Mouse (Mus musculus) forebrain, embryonic 12.5 days (tissue): ENCODE results near the gene Prkcz. TPM values are rescaled to one million over a fixed set of nuclear protein-coding genes. Genes with fewer than 3 reads are reported as not detected.
"Not testable (repeated sequence)": the region's sequence is repeated elsewhere in the genome, so short reads cannot be mapped to it uniquely, and the experiment has no call there.

ENCODE experiments used
- ATAC-seq: fragments of 200-750 bp; cut with Nextera tagmentation; 2 replicates; pipeline ENCODE4 v1.8.0; 2017; ENCODE audit warnings: moderate TSS enrichment; ENCODE audit not compliant: low FRiP score
- H3K27ac ChIP-seq: fragments of 300-500 bp; sonication (generic); 2 replicates; pipeline ENCODE4 v1.5.1; 2016; ENCODE audit warnings: mild to moderate bottlenecking
- H3K27me3 ChIP-seq: fragments of 300-500 bp; sonication (generic); 2 replicates; pipeline ENCODE4 v1.6.1; 2016; ENCODE audit warnings: mild to moderate bottlenecking
- H3K36me3 ChIP-seq: fragments of 300-500 bp; sonication (generic); replicated peaks from 2 replicates; pipeline ENCODE4 v1.6.1; 2016; ENCODE audit warnings: mild to moderate bottlenecking
- H3K4me1 ChIP-seq: fragments of 300-500 bp; sonication (generic); 2 replicates; pipeline ENCODE4 v1.6.1; 2016
- H3K4me2 ChIP-seq: fragments of 300-500 bp; sonication (generic); 2 replicates; pipeline ENCODE4 v1.6.1; 2016; ENCODE audit warnings: mild to moderate bottlenecking, moderate library complexity
- H3K4me3 ChIP-seq: fragments of 300-500 bp; sonication (generic); replicated peaks from 2 replicates; pipeline ENCODE4 v1.5.1; 2016; ENCODE audit warnings: mild to moderate bottlenecking
- H3K9ac ChIP-seq: fragments of 300-500 bp; sonication (generic); 2 replicates; pipeline ENCODE4 v1.6.1; 2016; ENCODE audit warnings: mild to moderate bottlenecking
- H3K9me3 ChIP-seq: fragments of 300-500 bp; sonication (generic); 2 replicates; pipeline ENCODE4 v1.6.1; 2016
- WGBS: fragments of 180-500 bp; shearing (Covaris S2); methylation state at CpG from one replicate; pipeline ENCODE4 v1.1.7; 2016; 5-methylcytosine and 5-hydroxymethylcytosine counted together
- polyA plus RNA-seq: library from polyadenylated mRNA; unstranded; fragments of >200 nt; fragmentation: Nextera tagmentation; extraction: Ambion mirVana; gene quantifications from 2 replicates; pipeline ENCODE4 v1.2.1, GENCODE M21; 2016

Prkcz gene
- polyA plus RNA-seq, 1 experiment from 2014 or later, result 26.7 TPM

DNA sequence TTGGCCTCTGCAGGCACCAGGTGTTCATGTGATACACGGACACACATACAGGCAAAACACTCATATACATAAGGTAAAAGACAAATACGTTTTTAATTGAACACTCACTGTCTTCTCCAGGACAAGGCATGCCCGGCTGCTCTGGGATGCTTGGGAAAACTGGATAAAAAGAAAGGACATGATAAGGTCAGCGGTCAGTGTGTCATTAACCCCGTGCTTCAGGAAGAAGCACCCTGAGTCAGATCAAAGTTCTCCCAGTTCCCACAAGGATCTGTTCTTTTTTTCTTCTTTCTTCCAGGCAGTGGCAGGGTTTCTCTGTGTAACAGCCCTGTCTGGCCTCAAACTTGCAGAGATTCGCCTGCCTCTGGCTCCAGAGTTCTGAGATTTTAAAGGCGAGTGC, 6.6 kb downstream of the Prkcz start:
- no peak for ATAC-seq
- H3K9ac ChIP-seq, result no peak overlapping the region
- 84% methylated on average over 7 of the region's 7 CpGs for WGBS

DNA sequence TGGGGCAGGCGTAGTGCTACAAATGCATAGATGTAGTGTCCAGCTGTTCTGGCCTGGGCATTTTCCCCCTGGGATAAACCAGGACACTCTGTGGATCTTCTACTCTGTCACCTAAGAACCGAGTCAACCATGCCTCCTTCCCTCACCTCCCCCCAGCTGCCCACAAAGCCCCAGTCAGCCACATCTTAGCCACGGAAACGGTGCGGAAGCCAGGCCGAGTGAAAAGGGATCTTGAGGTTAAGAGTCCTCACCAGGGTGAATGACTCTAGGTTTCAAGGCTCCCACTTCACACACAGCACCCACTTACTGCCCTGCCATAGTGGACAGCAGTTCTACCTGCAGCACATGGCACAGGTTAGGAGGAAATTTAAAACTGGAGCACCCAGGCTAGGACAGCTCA, 7.1 kb downstream of the Prkcz start:
- no peak overlapping the region for H3K4me2 ChIP-seq
- no peaks in the 10 kb centered on the region for H3K9me3 ChIP-seq
- ATAC-seq, result no peak
- 89% methylated on average over 6 of the region's 6 CpGs for WGBS
- H3K36me3 ChIP-seq, result no peaks in the 10 kb centered on the region
- H3K27me3 ChIP-seq, result peaks cover 8% of the 10 kb centered on the region
- H3K4me3 ChIP-seq, result no peak overlapping the region
- H3K4me1 ChIP-seq, result no peaks in the 10 kb centered on the region
- H3K27ac ChIP-seq, result no peak overlapping the region
- H3K9ac ChIP-seq, result no peak overlapping the region

More for the DNA sequence above, 6.6 kb downstream of the Prkcz start:
- Histone ChIP-seq H3K9me3 (no peaks in the 10 kb centered on the region), H3K27me3 (peaks cover 13% of the 10 kb centered on the region), H3K36me3 (no peaks in the 10 kb centered on the region), H3K27ac (no peak overlapping the region), H3K4me2 (no peak overlapping the region), H3K4me1 (no peaks in the 10 kb centered on the region), H3K4me3 (no peak overlapping the region)

DNA sequence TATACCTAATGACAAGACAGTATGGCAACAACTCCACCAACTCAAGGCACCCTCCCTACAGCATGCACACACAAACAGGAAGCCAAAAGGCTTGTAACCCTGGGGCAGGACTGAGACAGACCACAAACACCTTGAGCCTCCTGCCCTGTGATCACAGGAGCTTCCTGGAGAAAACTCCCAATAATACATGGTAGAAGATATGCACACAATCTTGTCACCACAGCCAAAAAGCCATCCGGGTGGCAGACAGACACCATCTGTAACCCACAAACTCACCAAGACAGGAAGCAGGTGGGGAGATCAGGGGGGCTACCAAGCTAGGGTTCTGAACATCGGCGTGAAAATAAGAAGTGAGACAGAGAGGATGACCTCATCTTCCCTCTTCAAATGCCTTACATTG, 8.6 kb downstream of the Prkcz start:
- H3K27ac ChIP-seq, result no peak overlapping the region
- no peaks in the 10 kb centered on the region for H3K36me3 ChIP-seq
- ATAC-seq, result no peak
- 96% methylated on average over 3 of the region's 3 CpGs for WGBS
- no peaks in the 10 kb centered on the region for H3K27me3 ChIP-seq
- no peak overlapping the region for H3K9ac ChIP-seq
- H3K9me3 ChIP-seq, result no peaks in the 10 kb centered on the region
- no peaks in the 10 kb centered on the region for H3K4me1 ChIP-seq
- H3K4me3 ChIP-seq, result no peak overlapping the region
- no peak overlapping the region for H3K4me2 ChIP-seq

- Histone ChIP-seq H3K36me3 (no peaks in the 10 kb centered on the region), H3K9me3 (no peaks in the 10 kb centered on the region), H3K4me1 (peaks cover 24% of the 10 kb centered on the region), H3K4me3 (no peak overlapping the region), H3K4me2 (no peak overlapping the region), H3K27ac (no peak overlapping the region), H3K9ac (peak overlapping the region; percentile 76; the same call in 1 of the 2 replicates), H3K27me3 (peaks cover 17% of the 10 kb centered on the region)
- ATAC-seq, result no peak
- 89% methylated on average over 12 of the region's 12 CpGs for WGBS
Observed at GRCm38 (mm10) chr4:155346350-155346749, 14.8 kb downstream of the Prkcz start.

DNA sequence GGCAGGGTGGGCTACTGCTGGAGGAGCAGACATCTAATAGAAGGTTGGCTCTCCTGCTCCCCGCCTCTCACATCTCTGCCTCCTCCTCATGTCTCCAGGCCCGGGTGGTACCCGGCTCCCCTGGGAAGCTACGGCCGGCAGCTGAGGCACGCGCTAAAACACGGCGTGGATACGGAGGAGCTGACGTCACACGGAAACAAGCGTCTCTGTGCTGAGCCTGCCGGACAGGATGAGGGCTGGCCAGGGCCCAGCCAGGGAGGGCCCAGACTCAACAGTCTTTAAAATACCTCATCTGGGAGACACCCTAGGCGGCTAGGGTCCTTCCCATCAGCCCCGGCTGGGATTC, 15.6 kb downstream of the Prkcz start:
- Histone ChIP-seq H3K4me3 (peak overlapping the region; percentile 55), H3K4me1 (peaks cover 24% of the 10 kb centered on the region), H3K9ac (peak overlapping the region; percentile 76), H3K36me3 (no peaks in the 10 kb centered on the region), H3K27ac (peak overlapping the region; percentile 82), H3K27me3 (peaks cover 17% of the 10 kb centered on the region), H3K9me3 (no peaks in the 10 kb centered on the region), H3K4me2 (peak overlapping the region; percentile 87)
- peak; percentile 94 for ATAC-seq
- WGBS, result under 1% methylated on average over 16 of the region's 16 CpGs

DNA sequence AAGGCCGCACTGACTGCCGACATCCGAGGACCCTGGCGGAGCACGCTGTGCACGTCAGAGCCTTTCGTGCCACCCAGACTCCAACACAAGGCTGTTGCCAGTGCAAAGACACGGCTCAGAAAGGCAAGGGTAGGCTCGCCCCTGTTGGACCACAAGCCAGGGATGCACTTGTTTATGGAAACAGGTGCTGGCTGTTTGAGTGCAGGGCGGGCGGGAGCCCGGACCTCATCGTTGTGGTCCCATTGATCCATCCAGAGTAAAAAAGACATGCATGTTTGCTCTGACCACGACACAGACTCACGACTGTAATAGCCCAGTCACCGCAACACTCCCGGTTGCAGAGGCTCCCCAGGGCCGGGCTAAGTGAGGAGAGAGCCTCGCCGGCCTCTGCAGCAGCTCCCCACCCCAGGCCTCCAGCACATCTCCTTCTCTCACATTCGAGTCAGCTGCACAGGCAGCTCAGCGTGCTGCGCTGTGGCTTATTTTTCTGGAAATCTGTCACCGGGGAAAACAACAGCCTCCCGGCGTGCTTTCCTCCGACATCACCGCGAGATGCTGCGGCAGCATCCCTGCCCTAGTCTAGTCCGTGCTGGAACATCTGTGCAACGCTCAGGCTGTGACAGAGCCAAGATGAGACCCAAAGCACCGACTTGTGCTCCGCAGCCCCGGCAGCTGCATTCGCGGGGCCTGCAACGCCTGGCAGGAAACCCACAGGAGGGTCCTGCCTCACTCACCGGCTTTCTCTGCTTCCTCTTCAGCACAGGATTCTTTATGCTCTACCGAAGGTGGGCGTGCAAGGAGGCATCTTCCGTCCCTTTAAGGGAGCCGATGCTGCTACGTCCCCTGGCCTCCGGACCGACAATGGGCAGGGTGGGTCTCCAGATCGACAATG, 16.2 kb downstream of the Prkcz start:
- peak; percentile 70 for ATAC-seq
- Histone ChIP-seq H3K36me3 (no peaks in the 10 kb centered on the region), H3K9me3 (no peaks in the 10 kb centered on the region), H3K4me3 (peak overlapping the region; percentile 55), H3K27me3 (peaks cover 17% of the 10 kb centered on the region), H3K9ac (peak overlapping the region; percentile 76), H3K27ac (peak overlapping the region; percentile 82), H3K4me1 (peaks cover 24% of the 10 kb centered on the region), H3K4me2 (peak overlapping the region; percentile 87)
- 6% methylated on average over 47 of the region's 47 CpGs for WGBS

GRCm38 (mm10) chr4:155344299-155344600, 16.9 kb downstream of the Prkcz start:
- Histone ChIP-seq H3K4me3 (peak overlapping the region; percentile 55), H3K4me1 (peaks cover 24% of the 10 kb centered on the region), H3K4me2 (peak overlapping the region; percentile 87), H3K9ac (peak overlapping the region; percentile 76), H3K9me3 (no peaks in the 10 kb centered on the region), H3K27me3 (peaks cover 17% of the 10 kb centered on the region), H3K36me3 (no peaks in the 10 kb centered on the region), H3K27ac (no peak overlapping the region; the same call in none of the 2 replicates)
- no peak for ATAC-seq
- WGBS, result 47% methylated on average over 3 of the region's 3 CpGs

DNA sequence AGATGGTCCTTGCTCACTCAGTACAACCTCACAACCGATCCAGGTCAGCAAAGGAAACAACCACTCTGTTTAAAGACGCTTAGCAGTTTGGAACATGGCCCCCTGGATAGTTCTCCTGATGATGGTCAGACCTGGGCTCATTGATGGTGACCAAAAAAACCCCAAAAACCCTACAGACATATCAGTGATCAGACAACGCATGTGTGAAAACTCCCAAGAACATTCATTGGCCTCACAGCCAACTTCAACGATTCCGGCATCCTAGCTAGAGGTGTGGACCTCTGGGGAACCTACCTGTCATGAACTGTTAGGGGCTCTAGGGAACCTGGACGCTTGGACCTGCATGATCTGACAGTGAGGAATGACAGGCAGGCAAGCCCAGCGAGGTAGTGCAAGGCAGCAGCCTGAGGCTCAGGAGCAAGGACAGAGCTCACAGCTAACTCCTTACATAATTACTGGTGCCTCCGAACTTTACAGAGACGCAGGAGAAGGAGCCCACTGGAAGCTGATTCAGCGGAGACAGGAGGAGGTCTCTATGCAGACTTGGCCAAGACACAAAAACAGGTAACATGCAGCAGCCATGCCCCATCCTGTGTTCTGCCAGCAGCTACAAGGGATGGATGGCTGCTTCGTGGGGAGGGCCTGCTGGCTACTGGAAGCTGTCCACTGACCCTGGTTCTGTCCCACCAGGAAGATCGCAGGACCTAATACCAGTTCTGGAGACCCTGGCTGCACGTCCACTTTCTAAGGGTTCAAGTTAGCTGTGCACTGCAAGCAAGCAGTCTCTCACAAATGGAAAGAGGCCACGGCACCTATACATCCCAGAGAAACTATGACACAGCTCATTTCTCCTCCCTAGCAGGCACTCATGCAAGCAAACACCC, 17.5 kb downstream of the Prkcz start:
- Histone ChIP-seq H3K9ac (peak overlapping the region; percentile 76), H3K36me3 (no peaks in the 10 kb centered on the region), H3K4me1 (peaks cover 24% of the 10 kb centered on the region), H3K9me3 (no peaks in the 10 kb centered on the region), H3K4me2 (peak overlapping the region; percentile 87), H3K4me3 (peak overlapping the region; percentile 55), H3K27me3 (peaks cover 17% of the 10 kb centered on the region), H3K27ac (no peak overlapping the region; the same call in 1 of the 2 replicates)
- WGBS, result 83% methylated on average over 14 of the region's 14 CpGs
- ATAC-seq, result no peak

GRCm38 (mm10) chr4:155336284-155337050, 24.7 kb downstream of the Prkcz start:
- H3K4me1 ChIP-seq, result peaks cover 5% of the 10 kb centered on the region; the same call in 1 of the 2 replicates
- no peaks in the 10 kb centered on the region for H3K36me3 ChIP-seq
- no peak overlapping the region for H3K27ac ChIP-seq
- no peak overlapping the region for H3K9ac ChIP-seq
- H3K9me3 ChIP-seq, result no peaks in the 10 kb centered on the region
- no peak overlapping the region for H3K4me3 ChIP-seq
- H3K4me2 ChIP-seq, result no peak overlapping the region
- H3K27me3 ChIP-seq, result no peaks in the 10 kb centered on the region
- ATAC-seq, result no peak
- WGBS, result 90% methylated on average over 12 of the region's 12 CpGs

DNA sequence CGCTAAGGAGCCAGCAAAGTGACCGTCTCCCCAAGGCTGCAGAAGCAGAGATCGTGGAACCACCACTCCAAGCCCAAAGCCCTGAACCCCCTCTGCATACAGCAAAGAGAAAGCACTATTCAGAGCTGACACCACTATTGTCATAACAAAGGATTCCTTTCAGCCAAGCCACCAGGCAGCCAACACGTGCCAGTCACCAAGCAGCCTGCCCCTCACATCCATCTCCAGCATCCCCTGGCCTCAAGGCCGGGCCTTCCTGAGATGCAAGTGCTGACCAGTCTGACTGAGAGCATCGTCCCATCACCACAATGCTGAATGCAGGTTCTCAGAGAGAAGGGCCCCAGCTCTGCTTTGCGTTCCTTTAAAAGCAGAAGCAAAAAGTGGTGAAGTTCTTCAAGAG, 28.9 kb downstream of the Prkcz start:
- H3K27ac ChIP-seq, result no peak overlapping the region
- no peak for ATAC-seq
- H3K9me3 ChIP-seq, result no peaks in the 10 kb centered on the region
- no peak overlapping the region for H3K4me3 ChIP-seq
- peaks cover 5% of the 10 kb centered on the region; the same call in 1 of the 2 replicates for H3K4me1 ChIP-seq
- H3K27me3 ChIP-seq, result no peaks in the 10 kb centered on the region
- WGBS, result 51% methylated on average over 7 of the region's 7 CpGs
- H3K9ac ChIP-seq, result no peak overlapping the region
- no peaks in the 10 kb centered on the region for H3K36me3 ChIP-seq
- H3K4me2 ChIP-seq, result no peak overlapping the region

DNA sequence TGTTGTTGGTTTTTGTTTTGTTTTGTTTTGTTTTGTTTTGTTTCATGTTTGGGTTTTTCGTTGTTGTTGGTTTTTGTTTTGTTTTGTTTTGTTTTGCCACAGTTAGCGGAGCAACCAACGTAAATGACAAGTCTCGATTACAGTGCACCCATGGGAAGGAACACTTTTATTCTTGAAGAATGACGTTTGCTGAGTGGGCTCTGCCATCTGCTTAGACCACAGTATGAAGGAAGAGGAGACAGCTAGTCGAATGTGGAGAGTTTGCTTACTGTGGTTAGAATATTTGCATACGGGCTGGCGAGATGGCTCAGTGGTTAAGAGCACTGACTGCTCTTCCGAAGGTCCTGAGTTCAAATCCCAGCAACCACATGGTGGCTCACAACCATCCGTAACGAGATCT, 32.8 kb downstream of the Prkcz start:
- H3K36me3 ChIP-seq, H3K9me3 ChIP-seq, H3K9ac ChIP-seq, H3K4me3 ChIP-seq, H3K27me3 ChIP-seq, H3K27ac ChIP-seq, H3K4me2 ChIP-seq, ATAC-seq: not testable (repeated sequence)
- H3K4me1 ChIP-seq, result peaks cover 15% of the 10 kb centered on the region
- WGBS, result 92% methylated on average over 11 of the region's 11 CpGs

DNA sequence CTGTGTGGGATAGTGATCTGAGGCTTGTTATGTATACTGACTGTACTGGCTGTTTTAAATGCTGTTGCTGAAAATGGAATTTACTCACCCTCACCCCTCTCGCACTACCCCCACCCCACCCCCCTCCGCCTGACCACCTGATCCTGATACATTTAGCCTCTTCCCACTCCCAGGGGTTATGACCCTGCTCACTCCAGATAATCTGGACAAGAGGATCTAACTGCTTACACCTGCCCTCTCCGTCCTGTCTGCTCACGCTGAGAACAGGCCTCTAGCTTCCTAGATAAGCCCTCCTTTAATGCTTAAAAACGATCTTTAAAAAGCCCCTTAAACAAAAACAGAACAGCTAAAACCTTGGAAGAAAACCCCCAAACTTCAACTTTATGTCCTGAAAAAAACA, 35.4 kb downstream of the Prkcz start:
- H3K4me1 ChIP-seq, result peaks cover 16% of the 10 kb centered on the region
- H3K4me2 ChIP-seq, result no peak overlapping the region
- H3K4me3 ChIP-seq, result no peak overlapping the region
- H3K27ac ChIP-seq, result no peak overlapping the region
- no peak for ATAC-seq
- H3K9me3 ChIP-seq, result no peaks in the 10 kb centered on the region
- no peaks in the 10 kb centered on the region for H3K36me3 ChIP-seq
- H3K9ac ChIP-seq, result no peak overlapping the region
- WGBS, result 45% methylated on average over 5 of the region's 5 CpGs
- no peaks in the 10 kb centered on the region for H3K27me3 ChIP-seq
